Mouse (Mus musculus): Measurements from ENCODE around the gene Plcz1.

The Plcz1 gene

DNA sequence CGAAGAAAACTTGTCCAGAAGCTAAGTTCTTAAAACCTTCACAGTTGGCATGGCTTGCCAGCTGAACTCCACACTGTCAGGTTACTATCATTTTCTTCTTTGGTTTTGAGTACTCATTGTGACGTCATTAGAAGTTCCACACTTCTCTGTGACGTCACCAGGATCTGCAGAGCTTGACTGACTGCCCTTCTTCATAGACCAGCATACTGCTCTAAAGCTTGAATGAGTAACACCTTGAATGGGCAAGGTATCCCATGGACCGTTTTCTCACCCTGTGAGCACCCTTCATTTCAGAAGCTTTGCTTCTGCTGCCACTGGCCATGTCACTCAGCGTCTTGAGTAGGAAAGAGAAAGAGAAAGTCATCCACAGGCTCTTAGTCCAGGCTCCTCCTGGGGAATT lies at the start of gene Plcz1:
TSS of gene Plcz1 (minus strand) at position 101 of the 400 bp plus-strand sequence.
- DNase-seq (ENCODE audit: low spot score): no peak

DNA sequence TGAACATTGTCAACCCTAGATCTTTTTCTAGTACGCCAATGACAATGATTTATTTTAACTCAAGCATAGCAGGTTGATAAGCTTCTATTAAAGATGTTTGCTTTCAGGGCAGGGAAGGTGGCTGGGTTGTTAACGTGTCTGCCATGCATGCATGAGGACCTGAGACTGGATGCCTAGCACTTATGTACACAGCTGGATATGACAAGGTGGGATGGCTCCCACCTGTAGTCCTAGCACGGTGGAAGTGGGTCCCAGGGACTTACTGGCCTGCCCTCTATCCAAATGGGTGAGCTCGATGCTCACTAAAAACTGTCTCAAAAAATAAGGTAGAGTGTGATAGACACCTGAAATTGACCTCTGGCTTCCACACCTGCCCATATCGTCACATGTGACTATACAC lies 48.6 kb upstream of the Plcz1 start:
- no peak for DNase-seq (ENCODE audit: low spot score)

DNA sequence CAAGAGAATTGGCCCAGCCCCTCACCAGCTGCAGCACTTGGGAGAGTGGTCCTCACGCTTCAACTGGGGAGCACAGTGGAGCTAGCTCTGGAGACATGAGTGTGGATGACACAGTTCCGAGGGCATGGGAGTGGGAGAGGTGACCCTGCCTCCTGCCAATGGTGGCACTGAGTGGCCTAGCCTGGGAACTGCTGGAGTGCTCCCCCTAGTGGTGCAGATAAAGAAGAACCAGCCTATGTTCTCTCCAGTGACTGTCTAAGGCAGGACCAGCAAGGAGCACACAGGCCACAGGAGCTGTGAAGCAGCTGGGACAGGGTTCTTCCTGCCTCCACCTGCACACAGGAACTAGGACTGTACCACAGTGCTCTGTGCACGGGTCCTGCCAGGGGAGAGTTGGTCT lies 40.5 kb upstream of the Plcz1 start:
- peak; percentile 34 for DNase-seq (ENCODE audit: low spot score)

DNA sequence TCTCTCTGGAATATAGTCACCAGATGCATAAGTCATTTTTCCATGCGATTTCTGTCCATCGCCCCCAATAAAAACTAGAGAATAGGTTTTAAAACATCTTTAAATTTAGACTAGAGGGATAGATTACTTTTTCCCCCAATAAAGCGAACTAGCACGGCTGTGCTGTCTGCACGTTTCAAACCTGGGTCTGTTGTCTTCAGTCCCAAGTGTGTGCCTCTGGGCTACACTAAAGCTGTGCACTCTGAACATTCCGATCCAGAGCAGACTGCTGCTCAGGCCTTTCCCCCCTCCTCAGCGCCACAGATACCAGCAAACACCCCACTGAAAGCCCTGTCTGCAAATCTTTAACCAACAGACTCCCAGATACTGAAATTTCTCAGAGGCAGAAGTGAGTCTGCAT lies 39.7 kb upstream of the Plcz1 start:
- no peak for DNase-seq (ENCODE audit: low spot score)

DNA sequence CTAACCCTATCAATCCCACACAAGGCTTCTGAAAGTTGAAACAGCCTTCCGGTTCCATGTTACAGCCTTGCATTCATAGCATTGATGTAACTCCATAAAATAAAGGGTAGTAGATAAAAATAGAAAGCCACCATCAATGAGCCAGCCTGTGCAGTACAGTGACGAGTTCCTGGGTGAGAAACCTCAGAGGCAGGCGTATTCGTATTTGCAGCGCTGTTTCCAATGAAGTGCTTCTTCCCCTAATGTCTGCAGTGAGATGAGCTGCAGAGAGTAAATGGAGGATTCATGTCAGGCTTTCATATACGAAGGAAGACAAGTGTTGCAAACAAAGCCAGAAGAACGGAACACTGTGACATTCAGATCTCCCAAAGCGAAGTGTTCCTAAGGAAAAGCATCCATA lies 27.9 kb upstream of the Plcz1 start:
- no peak for DNase-seq (ENCODE audit: low spot score)

DNA sequence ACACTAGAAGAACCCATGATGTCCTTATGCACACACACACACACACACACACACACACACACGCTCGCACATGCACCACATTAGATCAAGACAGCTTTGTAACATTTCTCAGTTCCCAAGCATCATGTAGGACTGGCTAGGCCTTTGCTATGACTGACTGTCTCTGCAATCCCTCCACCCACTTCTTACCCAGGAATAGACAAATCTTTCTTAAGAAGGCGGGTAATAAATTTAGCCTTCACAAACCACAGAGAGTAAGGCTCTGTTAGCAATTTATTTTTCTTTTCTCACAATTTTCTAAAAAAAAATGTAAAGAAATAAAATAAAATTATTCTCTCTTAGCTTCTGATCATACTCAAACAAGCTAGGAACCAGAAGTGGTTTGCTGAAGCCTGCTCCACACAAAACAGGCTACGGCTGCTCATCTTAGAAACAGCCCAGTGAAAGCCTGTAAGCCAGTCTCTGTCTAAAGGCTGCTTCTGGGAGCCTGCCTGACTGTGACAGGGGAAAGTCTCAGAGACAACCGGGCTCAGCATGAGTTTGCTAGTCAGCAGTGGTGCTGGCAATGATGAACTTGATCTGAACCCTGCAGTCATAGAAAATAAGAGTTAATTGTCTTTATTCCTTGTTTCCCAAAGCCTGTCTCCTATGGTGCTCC lies 13.1 kb upstream of the Plcz1 start:
- DNase-seq (ENCODE audit: low spot score): no peak

DNA sequence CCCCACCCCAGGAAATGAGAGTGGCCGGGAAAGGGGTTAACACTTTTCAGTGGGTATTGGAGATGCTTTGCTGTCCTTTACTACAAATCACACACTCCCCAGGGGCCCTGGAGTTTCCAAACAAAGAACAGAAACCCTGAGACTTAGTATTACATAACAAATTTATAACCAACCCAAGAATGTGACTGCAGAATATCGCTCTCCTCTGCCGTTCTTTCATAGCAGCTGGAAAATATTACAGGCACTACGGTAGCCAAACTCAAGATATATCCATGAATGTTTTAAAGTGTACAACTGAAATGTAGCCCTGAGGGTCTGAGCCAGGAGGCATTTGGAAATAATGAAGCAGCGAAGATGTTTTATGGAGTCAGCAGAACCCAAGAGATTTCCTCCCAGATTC lies 10.2 kb upstream of the Plcz1 start:
- no peak for DNase-seq (ENCODE audit: low spot score)

DNA sequence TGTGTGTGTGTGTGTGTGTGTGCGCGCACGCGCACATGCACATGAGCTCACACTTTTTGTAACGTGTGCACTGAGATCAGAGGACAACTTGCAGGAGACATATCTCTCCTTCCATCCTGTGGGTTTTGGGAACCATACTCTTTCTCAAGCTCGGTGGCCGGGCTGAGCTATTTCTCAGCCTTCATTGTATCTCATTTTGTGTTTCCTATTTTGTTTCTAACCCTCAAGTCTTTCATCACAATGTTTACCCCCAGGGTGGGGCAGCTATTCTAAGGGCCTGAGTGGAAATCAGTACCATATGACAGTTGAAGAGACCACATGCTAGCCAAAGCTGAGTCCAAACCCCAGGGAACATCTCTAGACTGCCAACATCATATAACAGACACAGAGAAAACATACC lies 305 bp downstream of the Plcz1 start, which contains the start of gene Capza3:
TSS of gene Capza3 (plus strand) at position 301 of the 400 bp plus-strand sequence.
- DNase-seq (ENCODE audit: low spot score): no peak

- DNase-seq (ENCODE audit: low spot score): no peak
Measured at GRCm38 (mm10) chr6:140024404-140024803, 16.9 kb downstream of the Plcz1 start.

GRCm38 (mm10) chr6:140005181-140005580 lies 36.1 kb downstream of the Plcz1 start:
- DNase-seq (ENCODE audit: low spot score): no peak

DNA sequence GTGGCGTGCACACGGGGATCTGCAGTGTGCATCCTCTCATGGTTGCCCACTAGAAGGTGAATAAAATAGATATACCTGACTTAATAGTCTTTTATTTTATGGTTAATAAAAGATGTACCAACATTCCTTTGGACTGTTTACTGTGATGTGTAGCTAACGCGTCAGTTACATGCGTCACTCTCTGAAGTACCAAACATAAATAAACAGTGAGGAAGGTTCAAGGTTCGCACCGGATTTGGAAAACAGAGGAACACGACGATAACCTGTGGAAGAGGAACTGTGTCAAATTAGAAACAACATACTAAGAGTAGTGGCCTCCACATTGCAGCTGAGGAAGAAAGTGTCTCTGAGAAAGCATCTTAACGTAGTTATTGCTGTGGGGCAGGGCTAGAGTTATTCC lies 51.7 kb downstream of the Plcz1 start:
- no peak for DNase-seq (ENCODE audit: low spot score)

DNA sequence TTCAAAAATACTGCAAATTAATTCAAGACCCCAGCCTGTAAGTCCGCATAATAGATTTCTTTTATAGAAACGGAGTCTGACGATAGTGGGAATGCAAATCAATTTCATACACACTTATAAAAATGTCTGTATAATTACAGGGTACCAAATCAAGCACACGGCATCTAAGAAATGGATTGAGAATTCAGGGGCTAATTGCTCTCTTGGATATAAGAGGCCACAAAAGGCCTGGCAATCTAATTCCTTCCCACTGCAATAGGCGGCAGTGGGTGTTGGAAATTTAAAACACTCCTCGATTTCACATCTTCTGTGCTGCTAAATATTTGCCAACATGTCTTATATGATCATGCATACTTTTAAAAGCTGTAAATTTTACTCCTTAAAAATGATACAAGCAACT lies 52.2 kb downstream of the Plcz1 start:
- DNase-seq (ENCODE audit: low spot score): no peak

DNA sequence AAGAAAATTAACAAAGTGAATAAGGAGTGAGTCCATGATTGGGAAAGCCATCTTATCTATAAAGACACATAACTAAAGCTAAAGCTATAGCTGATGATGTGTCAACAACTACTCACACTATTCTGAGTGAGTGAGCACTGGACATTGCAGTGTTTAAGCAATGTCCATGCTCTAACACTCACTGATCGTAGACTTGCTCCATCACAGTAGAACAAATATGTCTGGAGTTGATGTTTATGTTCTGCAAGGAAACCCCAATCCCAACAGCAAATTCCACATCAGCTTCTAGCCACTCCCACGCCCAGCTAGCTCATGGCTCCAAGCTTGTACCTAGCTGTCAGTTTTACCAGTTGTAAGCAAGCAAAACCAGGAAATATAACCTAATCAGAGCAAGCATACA lies 54.7 kb downstream of the Plcz1 start:
- no peak for DNase-seq (ENCODE audit: low spot score)

DNA sequence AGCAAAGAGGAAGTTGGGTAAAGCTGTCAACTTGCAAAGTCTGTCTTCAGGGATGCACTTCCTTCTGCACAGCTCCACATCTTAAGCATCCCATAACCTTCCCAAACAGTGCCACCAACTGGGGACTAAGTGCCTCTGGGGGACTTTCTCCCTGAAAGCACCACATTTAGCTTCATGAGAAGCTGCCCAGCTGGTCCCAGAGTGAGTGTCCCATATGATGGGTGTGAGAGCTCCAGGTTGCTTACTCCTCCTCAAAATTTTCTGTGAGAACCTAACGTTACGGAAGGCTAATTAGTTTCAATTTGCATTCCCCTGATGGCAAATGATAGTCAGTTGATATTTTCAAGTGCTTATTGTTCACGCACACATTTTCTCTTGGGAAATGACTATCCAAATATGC lies 57.2 kb downstream of the Plcz1 start:
- no peak for DNase-seq (ENCODE audit: low spot score)

GRCm38 (mm10) chr6:139981061-139981460 lies 60.2 kb downstream of the Plcz1 start:
- DNase-seq (ENCODE audit: low spot score): no peak

DNA sequence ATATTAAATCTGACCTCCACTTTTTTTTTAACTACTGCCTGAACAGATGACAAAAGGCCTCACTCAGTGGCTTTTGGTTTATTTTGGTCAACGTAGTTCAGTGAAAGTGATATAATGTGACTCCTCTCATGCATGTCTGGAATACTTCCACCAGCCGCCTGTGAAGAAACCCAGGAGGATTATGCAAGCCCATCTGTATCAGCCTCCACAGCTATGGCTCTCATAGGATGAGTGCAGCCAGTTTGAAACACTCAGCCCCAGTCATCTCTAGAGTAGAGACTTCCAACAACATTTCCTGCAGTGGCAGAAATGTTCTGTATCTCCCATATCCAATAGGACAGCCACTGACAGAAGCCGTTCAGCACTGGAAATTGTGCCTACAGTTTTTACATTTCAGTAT lies 63.1 kb downstream of the Plcz1 start:
- no peak for DNase-seq (ENCODE audit: low spot score)

- no peak for DNase-seq (ENCODE audit: low spot score)
Measured at GRCm38 (mm10) chr6:139974668-139975067, 66.6 kb downstream of the Plcz1 start.

DNA sequence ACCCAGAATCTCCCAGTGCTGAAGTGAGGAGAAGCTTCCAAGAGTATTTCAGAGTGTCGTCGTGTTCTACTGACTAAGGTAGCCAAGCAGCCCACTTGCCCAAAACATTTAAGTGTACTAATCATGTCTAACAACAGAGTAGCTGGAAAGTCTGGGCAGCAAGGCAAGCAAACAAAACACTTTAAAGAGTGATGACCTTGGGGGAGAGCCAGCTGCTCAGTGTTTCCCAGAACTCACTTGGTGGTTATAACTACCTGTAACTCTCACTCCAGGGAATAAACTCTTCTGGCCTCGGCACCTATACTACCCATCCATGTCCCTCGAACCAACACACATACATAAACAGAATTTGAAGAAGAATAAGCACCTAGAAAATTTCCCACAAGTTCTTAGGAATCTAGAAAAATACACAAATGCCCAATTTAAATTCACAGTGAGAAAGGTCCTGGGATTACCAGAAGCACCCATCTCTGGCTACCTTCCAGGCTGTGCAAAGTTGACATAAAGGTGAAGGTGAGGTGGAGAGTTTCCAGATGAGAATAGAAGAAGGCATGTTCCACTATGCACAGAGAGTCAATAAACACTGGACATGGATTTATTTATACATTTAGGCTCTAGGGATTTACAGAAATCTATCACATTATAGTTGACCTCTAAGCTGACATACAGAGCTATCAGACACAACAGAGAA lies 69.5 kb downstream of the Plcz1 start:
- DNase-seq (ENCODE audit: low spot score): no peak

GRCm38 (mm10) chr6:139966684-139967083 lies 74.6 kb downstream of the Plcz1 start:
- no peak for DNase-seq (ENCODE audit: low spot score)

GRCm38 (mm10) chr6:139964895-139965294 lies 76.4 kb downstream of the Plcz1 start:
- no peak for DNase-seq (ENCODE audit: low spot score)

- no peak for DNase-seq (ENCODE audit: low spot score)
Measured at GRCm38 (mm10) chr6:139963775-139964174, 77.5 kb downstream of the Plcz1 start.

- no peak for DNase-seq (ENCODE audit: low spot score)
Measured at GRCm38 (mm10) chr6:139957531-139958241, 83.6 kb downstream of the Plcz1 start.

- no peak for DNase-seq (ENCODE audit: low spot score)
Measured at GRCm38 (mm10) chr6:139953596-139953995, 87.7 kb downstream of the Plcz1 start.
